Mouse (Mus musculus) thymus, adult 2 months (tissue): ENCODE results near the gene Ino80d.

Experiments used
- CTCF ChIP-seq: fragments of 200-500 bp; IDR thresholded peaks from 2 replicates; pipeline ENCODE4 v1.5.1; 2012; ENCODE audit warnings: mild to moderate bottlenecking, control low read depth, low read length, moderate library complexity, borderline replicate concordance; ENCODE audit not compliant: control insufficient read depth, poor library complexity, insufficient read depth; ENCODE audit errors: extremely low read depth
- POLR2A ChIP-seq: fragments of 200-500 bp; IDR thresholded peaks from 2 replicates; pipeline ENCODE4 v1.6.1; 2012; ENCODE audit warnings: mild to moderate bottlenecking, low read length, control low read depth, moderate library complexity; ENCODE audit not compliant: control insufficient read depth, poor library complexity, insufficient read depth; ENCODE audit errors: extremely low read depth

DNA sequence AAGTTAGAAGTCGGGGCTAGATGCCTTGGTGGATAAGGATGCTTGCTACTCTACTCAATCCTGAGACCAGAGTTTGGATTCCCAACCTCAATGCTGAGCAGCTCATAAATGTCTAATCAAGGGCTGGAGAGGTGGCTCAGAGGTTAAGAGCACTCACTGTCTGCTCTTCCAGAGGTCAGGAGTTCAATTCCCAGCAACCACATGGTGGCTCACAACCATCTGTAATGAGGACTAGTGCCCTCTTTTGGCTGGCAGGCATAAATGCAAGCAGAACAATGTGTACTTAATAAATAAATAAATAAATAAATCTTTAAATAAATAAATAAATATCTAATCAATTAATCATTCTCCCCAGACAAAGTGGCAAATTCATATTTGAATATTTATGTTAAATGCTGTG lies 25.9 kb downstream of the Ino80d start:
- TF ChIP-seq CTCF, result no peak
- TF ChIP-seq POLR2A, result no peak
